Mouse (Mus musculus) MEL (cell line): ENCODE results near the gene Siva1. TPM values are rescaled to one million over a fixed set of nuclear protein-coding genes. Genes with fewer than 3 reads are reported as not detected.

ENCODE experiments used
- DNase-seq: peaks from one replicate; pipeline ENCODE4 v3.0.0; 2011; ENCODE audit warnings: low read depth, low spot score
- H3K27ac ChIP-seq: 2 replicates; pipeline ENCODE4 v1.5.1; 2012; ENCODE audit warnings: low read depth, mild to moderate bottlenecking, control low read depth, low read length, moderate library complexity; ENCODE audit not compliant: control insufficient read depth
- H3K27me3 ChIP-seq, 2 experiments: fragments of 150-350 bp in 1 of 2; sonication (generic) in 1 of 2; 2 replicates each; pipeline ENCODE4 v1.6.1; 2012; ENCODE audit warnings: low read length in 2 of 2, mild to moderate bottlenecking in 2 of 2, improper control_type of control experiment in 1 of 2, moderate library complexity in 1 of 2; ENCODE audit not compliant: insufficient read depth in 2 of 2, control insufficient read depth in 1 of 2
- H3K36me3 ChIP-seq, 2 experiments: 2 replicates each; pipeline ENCODE4 v1.6.1; 2012 to 2014; ENCODE audit warnings: low read length in 2 of 2, improper control_type of control experiment in 1 of 2, inconsistent platforms in 1 of 2, mild to moderate bottlenecking in 1 of 2; ENCODE audit not compliant: insufficient read depth in 2 of 2, control insufficient read depth in 1 of 2
- H3K4me1 ChIP-seq, 2 experiments: fragments of 150-350 bp in 1 of 2; sonication (generic) in 1 of 2; 2 replicates each; pipeline ENCODE4 v1.6.1; 2012; ENCODE audit warnings: low read length in 2 of 2, improper control_type of control experiment in 1 of 2, mild to moderate bottlenecking in 1 of 2; ENCODE audit not compliant: insufficient read depth in 2 of 2, control insufficient read depth in 1 of 2
- H3K4me3 ChIP-seq, 2 experiments: fragments of 150-350 bp in 1 of 2; sonication (generic) in 1 of 2; 2 replicates each; pipeline ENCODE4 v1.5.1; 2012; ENCODE audit warnings: low read depth in 2 of 2, low read length in 2 of 2, mild to moderate bottlenecking in 2 of 2, moderate library complexity in 2 of 2, control low read depth in 1 of 2, improper control_type of control experiment in 1 of 2; ENCODE audit not compliant: control insufficient read depth in 1 of 2, insufficient read depth in 1 of 2
- H3K79me2 ChIP-seq: 2 replicates; pipeline ENCODE4 v1.6.1; 2012; ENCODE audit warnings: mild to moderate bottlenecking, low read length, moderate library complexity; ENCODE audit not compliant: control insufficient read depth, poor library complexity, insufficient read depth
- H3K9ac ChIP-seq: 2 replicates; pipeline ENCODE4 v1.6.1; 2012; ENCODE audit warnings: low read depth, mild to moderate bottlenecking, control low read depth, low read length, moderate library complexity; ENCODE audit not compliant: control insufficient read depth, poor library complexity, severe bottlenecking
- H3K9me3 ChIP-seq: fragments of 150-350 bp; sonication (generic); replicated peaks from 2 replicates; pipeline ENCODE4 v1.6.1; 2012; ENCODE audit warnings: mild to moderate bottlenecking, low read length, improper control_type of control experiment, moderate library complexity; ENCODE audit not compliant: insufficient read depth
- CHD2 ChIP-seq: IDR thresholded peaks from 2 replicates; pipeline ENCODE4 v1.6.1; 2011; ENCODE audit warnings: low read length, improper control_type of control experiment
- CTCF ChIP-seq, 3 experiments: IDR thresholded peaks in 2 of 3; conservative IDR thresholded peaks in 1 of 3; 2 replicates each; pipeline ENCODE4 v1.5.1; 2011 to 2012; ENCODE audit warnings: low read length in 3 of 3, low read depth in 2 of 3, mild to moderate bottlenecking in 2 of 3, improper control_type of control experiment in 1 of 3, inconsistent platforms in 1 of 3, mixed read lengths in 1 of 3, moderate library complexity in 1 of 3; ENCODE audit not compliant: control insufficient read depth in 1 of 3, insufficient read depth in 1 of 3, poor library complexity in 1 of 3, severe bottlenecking in 1 of 3
- E2F4 ChIP-seq: IDR thresholded peaks from 2 replicates; pipeline ENCODE4 v1.6.1; 2011; ENCODE audit warnings: low read depth, low read length, improper control_type of control experiment, borderline replicate concordance
- EP300 ChIP-seq, 2 experiments: IDR thresholded peaks; 2 replicates each; pipeline ENCODE4 v1.6.1; 2011; ENCODE audit warnings: improper control_type of control experiment in 2 of 2, low read length in 2 of 2, low read depth in 1 of 2, mild to moderate bottlenecking in 1 of 2
- ETS1 ChIP-seq: IDR thresholded peaks from 2 replicates; pipeline ENCODE4 v1.6.1; 2012; ENCODE audit warnings: low read depth, mild to moderate bottlenecking, inconsistent platforms, low read length, improper control_type of control experiment, moderate library complexity
- GABPA ChIP-seq: IDR thresholded peaks from 2 replicates; pipeline ENCODE4 v1.6.1; 2012; ENCODE audit warnings: low read depth, mild to moderate bottlenecking, inconsistent platforms, low read length, improper control_type of control experiment, moderate library complexity
- HCFC1 ChIP-seq: IDR thresholded peaks from 2 replicates; pipeline ENCODE4 v1.6.1; 2012; ENCODE audit warnings: low read depth, mild to moderate bottlenecking, inconsistent platforms, low read length, improper control_type of control experiment, moderate library complexity
- JUND ChIP-seq: IDR thresholded peaks from 2 replicates; pipeline ENCODE4 v1.6.1; 2011; ENCODE audit warnings: low read depth, mild to moderate bottlenecking, improper control_type of control experiment, low read length
- MAFK ChIP-seq: IDR thresholded peaks from 2 replicates; pipeline ENCODE4 v1.6.1; 2011; ENCODE audit warnings: low read depth, mild to moderate bottlenecking, low read length, improper control_type of control experiment, borderline replicate concordance
- MAX ChIP-seq: IDR thresholded peaks from 2 replicates; pipeline ENCODE4 v1.6.1; 2011; ENCODE audit warnings: low read length, improper control_type of control experiment
- MAZ ChIP-seq: IDR thresholded peaks from 2 replicates; pipeline ENCODE4 v1.6.1; 2012; ENCODE audit warnings: low read depth, mild to moderate bottlenecking, inconsistent platforms, low read length, improper control_type of control experiment
- MEF2A ChIP-seq: IDR thresholded peaks from 2 replicates; pipeline ENCODE4 v1.6.1; 2014; ENCODE audit warnings: low read depth, mild to moderate bottlenecking, inconsistent platforms, low read length, improper control_type of control experiment; ENCODE audit not compliant: poor library complexity, insufficient replicate concordance, severe bottlenecking; ENCODE audit errors: extremely low read depth
- MXI1 ChIP-seq: IDR thresholded peaks from 2 replicates; pipeline ENCODE4 v1.6.1; 2011; ENCODE audit warnings: mild to moderate bottlenecking, low read depth, low read length, improper control_type of control experiment
- NELFE ChIP-seq: IDR thresholded peaks from 2 replicates; pipeline ENCODE4 v1.6.1; 2011; ENCODE audit warnings: low read depth, low read length, improper control_type of control experiment
- POLR2AphosphoS5 ChIP-seq: IDR thresholded peaks from 2 replicates; pipeline ENCODE4 v1.6.1; 2012; ENCODE audit warnings: low read depth, borderline replicate concordance, mild to moderate bottlenecking, inconsistent platforms, low read length, moderate library complexity, mixed read lengths
- SIN3A ChIP-seq: IDR thresholded peaks from 2 replicates; pipeline ENCODE4 v1.6.1; 2012; ENCODE audit warnings: low read length, improper control_type of control experiment, inconsistent platforms
- SMC3 ChIP-seq: IDR thresholded peaks from 2 replicates; pipeline ENCODE4 v1.6.1; 2011; ENCODE audit warnings: low read depth, low read length, improper control_type of control experiment
- TBP ChIP-seq: IDR thresholded peaks from 2 replicates; pipeline ENCODE4 v1.8.0; 2011; ENCODE audit warnings: low read depth, low read length, improper control_type of control experiment
- UBTF ChIP-seq: IDR thresholded peaks from 2 replicates; pipeline ENCODE4 v1.6.1; 2012; ENCODE audit warnings: low read depth, mild to moderate bottlenecking, inconsistent platforms, low read length, improper control_type of control experiment, moderate library complexity, borderline replicate concordance; ENCODE audit not compliant: insufficient read depth
- ZKSCAN1 ChIP-seq: IDR thresholded peaks from 2 replicates; pipeline ENCODE4 v1.6.1; 2012; ENCODE audit warnings: low read depth, mild to moderate bottlenecking, inconsistent platforms, low read length, improper control_type of control experiment, moderate library complexity
- ZMIZ1 ChIP-seq: IDR thresholded peaks from 2 replicates; pipeline ENCODE4 v1.6.1; 2012; ENCODE audit warnings: low read depth, mild to moderate bottlenecking, inconsistent platforms, low read length, improper control_type of control experiment, moderate library complexity
- polyA plus RNA-seq, 2 experiments: library from polyadenylated mRNA; stranded (reverse) in 1 of 2; unstranded in 1 of 2; fragments of >175 nt in 1 of 2; fragments of >200 nt in 1 of 2; gene quantifications; 2 replicates each; pipeline versions ENCODE4 v1.2.1 to v1.2.4; 2012; ENCODE audit warnings: low replicate concordance in 2 of 2, low read depth in 1 of 2; ENCODE audit not compliant: insufficient read length in 2 of 2, insufficient read depth in 1 of 2, missing spikeins in 1 of 2
- total RNA-seq: library from RNA; depleted of rRNA; stranded (reverse); fragments of 300-350 nt; gene quantifications from 2 replicates; pipeline ENCODE4 v1.2.3, GENCODE M21; 2012

The Siva1 gene
- total and polyA plus RNA-seq, 3 experiments = 531 to 659 TPM; not detected in 1

DNA sequence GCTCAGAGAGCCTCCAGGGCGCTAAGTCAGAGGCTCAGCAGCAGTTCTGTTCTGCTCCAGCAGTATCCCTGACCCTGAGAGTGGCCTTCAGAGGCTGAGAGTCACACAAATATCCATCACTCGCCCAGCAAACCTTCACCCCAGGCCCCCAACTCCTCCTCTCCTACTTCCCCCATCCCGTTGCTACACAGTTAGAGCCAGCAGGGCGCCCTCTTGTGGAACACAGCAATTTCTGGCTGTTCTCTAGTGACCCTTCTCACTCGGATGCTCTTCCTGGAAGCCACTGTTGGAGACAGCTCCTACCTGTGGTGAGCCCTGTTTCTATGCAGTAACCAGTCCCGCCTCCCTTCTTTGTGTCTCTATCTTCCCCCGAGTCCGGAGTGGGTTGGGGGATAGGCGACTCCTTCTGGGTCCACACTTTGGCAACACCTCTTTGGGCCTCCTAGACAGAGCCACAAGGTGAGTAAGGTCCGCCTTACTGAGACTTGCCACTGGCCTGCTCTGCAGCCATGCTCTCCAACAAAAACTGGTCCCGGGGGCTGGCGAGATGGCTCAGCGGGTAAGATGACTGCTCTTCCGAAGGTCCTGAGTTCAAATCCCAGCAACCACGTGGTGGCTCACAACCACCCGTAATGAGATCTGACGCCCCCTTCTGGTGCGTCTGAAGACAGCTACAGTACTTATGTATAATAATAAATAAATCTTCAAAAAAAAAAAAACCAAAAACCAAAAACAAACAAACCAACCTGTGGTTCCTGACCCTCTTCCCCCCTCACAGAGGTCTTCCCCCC is 31.0 kb downstream of the Siva1 start (continued):
- TF ChIP-seq NELFE (no peak; the same call in 1 of the 2 replicates), JUND (no peak), SIN3A (peak; percentile 66), MAFK (no peak), POLR2AphosphoS5 (no peak), ZKSCAN1 (no peak), TBP (peak; percentile 77), CHD2 (no peak), E2F4 (no peak), HCFC1 (peak; percentile 74)
- TF ChIP-seq, all 39 proteins: peak for 21

DNA sequence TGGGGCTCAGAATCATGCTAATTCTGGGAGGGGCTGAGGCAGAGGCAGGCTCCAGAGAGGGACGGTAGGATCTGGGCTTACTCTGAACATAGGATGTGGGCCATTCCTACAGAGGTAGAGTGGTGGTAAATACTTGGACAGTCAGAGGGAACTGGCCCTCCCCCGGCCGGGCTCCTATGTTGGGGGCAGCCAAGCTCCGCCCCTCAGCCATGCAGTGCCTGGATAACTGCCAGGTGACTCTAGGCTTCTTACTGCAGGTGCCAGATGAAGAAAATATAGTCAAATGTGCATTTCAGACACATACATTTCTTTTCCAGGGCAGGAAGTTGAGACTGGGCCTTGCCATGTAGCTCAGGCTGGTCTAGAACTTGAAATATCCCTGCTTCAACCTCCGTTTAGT is 32.6 kb downstream of the Siva1 start:
- H3K36me3 ChIP-seq = peaks cover 0 to 18% of the 10 kb centered on the region in 2 experiments; a peak in 2 of 4 replicates
- peak; percentile 73 for DNase-seq
- H3K79me2 ChIP-seq = peaks cover 27% of the 10 kb centered on the region
- H3K9ac ChIP-seq = no peak overlapping the region
- peaks cover 8 to 46% of the 10 kb centered on the region in 2 experiments for H3K4me1 ChIP-seq
- no peak overlapping the region for H3K4me3 ChIP-seq
- H3K27ac ChIP-seq = no peak overlapping the region
- TF ChIP-seq MXI1 = peak; percentile 35; the same call in 1 of the 2 replicates
- TF ChIP-seq EP300 (IDR thresholded peaks at IDR 0.05; ENCODE audit: low read depth in 1 of 2, low read length in 2 of 2) = no peak
- 0 out of 2 replicates have a peak, but pooled peaks have one; percentile 5 for TF ChIP-seq MEF2A
- H3K9me3 ChIP-seq = no peaks in the 10 kb centered on the region
- no peaks in the 10 kb centered on the region for H3K27me3 ChIP-seq

GRCm38 (mm10) chr12:112677943-112678554 is 33.6 kb downstream of the Siva1 start:
- no peaks in the 10 kb centered on the region for H3K27me3 ChIP-seq
- H3K4me3 ChIP-seq = peak overlapping the region; percentile 69 to 95; a peak in 3 of 4 replicates
- H3K4me1 ChIP-seq = peaks cover 4 to 36% of the 10 kb centered on the region in 2 experiments

More at GRCm38 (mm10) chr12:112677943-112678554, 33.6 kb downstream of the Siva1 start:
- H3K9me3 ChIP-seq = no peaks in the 10 kb centered on the region
- TF ChIP-seq MAZ (no peak), MAX (no peak), NELFE (no peak), GABPA (no peak), SMC3 (no peak), CTCF (IDR thresholded peaks at IDR 0.05 in 2 of 3, conservative IDR thresholded peaks at IDR 0.05 in 1 of 3; ENCODE audit: control insufficient read depth in 1 of 3, insufficient read depth in 1 of 3, low read depth in 2 of 3, low read length in 3 of 3, poor library complexity in 1 of 3, severe bottlenecking in 1 of 3) (no peak), UBTF (no peak), ZKSCAN1 (no peak), ETS1 (no peak), ZMIZ1 (no peak)
- H3K27ac ChIP-seq = no peak overlapping the region
- peaks cover 17% of the 10 kb centered on the region for H3K79me2 ChIP-seq
- peak overlapping the region; percentile 78 for H3K9ac ChIP-seq
- no peak for DNase-seq
- peaks cover 0 to 11% of the 10 kb centered on the region in 2 experiments; a peak in 2 of 4 replicates for H3K36me3 ChIP-seq
